Comparison of ENCODE assay signal across 12 mouse cellular contexts in the genomic region with DNA sequence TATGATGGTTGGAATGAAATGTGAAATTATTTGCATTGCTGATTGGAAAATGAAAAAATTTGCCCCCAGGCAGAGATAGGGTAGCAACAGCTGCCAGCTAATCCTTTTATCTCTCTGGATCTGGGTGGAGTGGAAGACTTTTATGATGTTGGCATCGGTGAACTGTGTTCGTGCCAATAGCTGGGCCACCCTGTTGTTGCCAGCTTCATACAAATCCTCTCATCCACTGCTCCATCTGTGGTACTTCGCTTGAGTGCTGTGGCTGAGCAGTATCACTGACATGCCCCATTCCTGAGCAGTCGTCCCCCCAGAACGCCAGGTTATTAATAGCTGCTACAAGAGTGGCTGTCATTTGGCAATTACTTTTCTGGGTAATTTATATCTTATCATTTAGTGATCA.
DNase-seq lines count a peak whose midpoint lies in the region; ATAC-seq lines count a peak whose summit lies in the region.
"Had no signal": no experiment of that assay in that cellular context is flagged by ENCODE, and none has a peak within 500 bp of the region (broad histone marks: within the 10 kb centered on the region; RNA-seq: fewer than 3 reads in every experiment).

No protein-coding gene starts in this region.

- H3K4me2 ChIP-seq in neural tube, embryonic 14.5 days (ENCODE audit: low read depth, low read length), result no peak overlapping the region
- H3K4me2 ChIP-seq: neural tube, embryonic 12.5 days had no signal

- no peaks in the 10 kb centered on the region for H3K27me3 ChIP-seq in neural tube, embryonic 14.5 days (ENCODE audit: control insufficient read depth, insufficient read depth, low read length)
- H3K27me3 ChIP-seq: neural tube, embryonic 12.5 days had no signal

- DNase-seq in frontal cortex, adult 2 months (ENCODE audit: extremely low spot score in 1 of 2, low spot score in 1 of 2), result no peak
- peak; percentile 26 to 38 for DNase-seq in right cerebral cortex, postnatal 10 days (ENCODE audit: low spot score in 2 of 2)
- DNase-seq in right cerebral cortex, adult 18-20 months, result no peak
- DNase-seq in cerebellum, adult 9-10 months, result peak; percentile 19
- no peak for DNase-seq in yolk sac, embryonic 10.5 days (ENCODE audit: low spot score)
- DNase-seq: gastrocnemius, postnatal 36 days had no signal

- 59% methylated on average over 5 of the region's 5 CpGs for WGBS in neural tube, embryonic 14.5 days

- H3K4me3 ChIP-seq in neural tube, embryonic 14.5 days (ENCODE audit: low read depth, low read length), result no peak overlapping the region
- H3K4me3 ChIP-seq: neural tube, embryonic 12.5 days had no signal

- no peaks in the 10 kb centered on the region for H3K9me3 ChIP-seq in neural tube, embryonic 14.5 days (ENCODE audit: control insufficient read depth, low read length)
- H3K9me3 ChIP-seq: neural tube, embryonic 12.5 days had no signal

- no peak overlapping the region for H3K27ac ChIP-seq in neural tube, embryonic 14.5 days (ENCODE audit: low read depth, low read length)
- H3K27ac ChIP-seq: kidney, postnatal 0 days; liver, embryonic 14.5 days; neural tube, embryonic 12.5 days had no signal

- no peaks in the 10 kb centered on the region for H3K4me1 ChIP-seq in neural tube, embryonic 14.5 days (ENCODE audit: control insufficient read depth, insufficient read depth, low read length)
- H3K4me1 ChIP-seq: neural tube, embryonic 12.5 days had no signal

- peak; percentile 43 for ATAC-seq in frontal cortex, adult (ENCODE audit: low TSS enrichment)
- peak; percentile 87; the same call in 1 of the 2 replicates for ATAC-seq in neural tube, embryonic 14.5 days (ENCODE audit: low read depth)
- ATAC-seq in megakaryocyte progenitor cell, adult 5-6 weeks (replicated peaks; ENCODE audit: poor library complexity), result no peak

- no peak overlapping the region for H3K9ac ChIP-seq in neural tube, embryonic 14.5 days (replicated peaks; ENCODE audit: low read depth, low read length)
- H3K9ac ChIP-seq: liver, embryonic 14.5 days; neural tube, embryonic 12.5 days had no signal

- H3K36me3 ChIP-seq in neural tube, embryonic 14.5 days (ENCODE audit: control insufficient read depth, insufficient read depth, low read length), result no peaks in the 10 kb centered on the region
- H3K36me3 ChIP-seq: neural tube, embryonic 12.5 days had no signal

Comparison
In these comparisons a context has a peak if more than half of its experiments do, and no peak if none do; other contexts are left out.
1. DNase-seq: peak in right cerebral cortex, postnatal 10 days (2 of 2) and cerebellum, adult 9-10 months (single experiment); none in frontal cortex, adult 2 months (0 of 2), right cerebral cortex, adult 18-20 months (single experiment) and yolk sac, embryonic 10.5 days (single experiment).